Mouse (Mus musculus): ENCODE data around the gene Tmem91. TPM values are rescaled to one million over a fixed set of nuclear protein-coding genes. Genes with fewer than 3 reads are reported as not detected.

The Tmem91 gene
- total RNA-seq, 2 experiments from 2014 or later = not detected

DNA sequence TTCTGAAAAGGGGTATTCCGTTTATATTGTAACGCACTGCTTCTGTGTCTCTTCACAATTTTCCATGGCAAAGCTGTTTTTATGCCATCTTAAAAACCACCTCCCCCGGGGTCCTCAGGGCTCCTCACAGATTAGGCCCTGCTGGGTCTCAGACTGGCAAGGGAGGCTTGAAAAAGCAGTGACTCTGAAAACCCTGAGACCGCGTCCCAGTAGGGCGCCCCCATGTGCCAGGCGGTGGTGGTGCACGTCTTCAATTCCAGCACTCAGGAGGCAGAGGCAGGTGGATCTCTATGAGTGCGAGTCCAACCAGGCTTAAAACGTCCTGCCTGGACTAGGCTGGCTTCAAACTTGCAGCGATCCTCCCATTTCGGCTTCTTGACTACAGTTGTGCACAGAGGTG lies 25.8 kb upstream of the Tmem91 start:
- no peak for DNase-seq (ENCODE audit: low spot score)

GRCm38 (mm10) chr7:25699851-25700250 lies 24.9 kb upstream of the Tmem91 start:
- DNase-seq (ENCODE audit: low spot score) = no peak

GRCm38 (mm10) chr7:25694104-25694503 lies 19.1 kb upstream of the Tmem91 start:
- DNase-seq (ENCODE audit: low spot score) = no peak

- DNase-seq (ENCODE audit: low spot score) = no peak
Measured at GRCm38 (mm10) chr7:25690051-25690450, 15.1 kb upstream of the Tmem91 start.

- no peak for DNase-seq (ENCODE audit: low spot score)
Measured at GRCm38 (mm10) chr7:25689603-25690021, 14.6 kb upstream of the Tmem91 start.

GRCm38 (mm10) chr7:25688810-25689586 lies 14.0 kb upstream of the Tmem91 start:
- peak; percentile 67 for DNase-seq (ENCODE audit: low spot score)

DNA sequence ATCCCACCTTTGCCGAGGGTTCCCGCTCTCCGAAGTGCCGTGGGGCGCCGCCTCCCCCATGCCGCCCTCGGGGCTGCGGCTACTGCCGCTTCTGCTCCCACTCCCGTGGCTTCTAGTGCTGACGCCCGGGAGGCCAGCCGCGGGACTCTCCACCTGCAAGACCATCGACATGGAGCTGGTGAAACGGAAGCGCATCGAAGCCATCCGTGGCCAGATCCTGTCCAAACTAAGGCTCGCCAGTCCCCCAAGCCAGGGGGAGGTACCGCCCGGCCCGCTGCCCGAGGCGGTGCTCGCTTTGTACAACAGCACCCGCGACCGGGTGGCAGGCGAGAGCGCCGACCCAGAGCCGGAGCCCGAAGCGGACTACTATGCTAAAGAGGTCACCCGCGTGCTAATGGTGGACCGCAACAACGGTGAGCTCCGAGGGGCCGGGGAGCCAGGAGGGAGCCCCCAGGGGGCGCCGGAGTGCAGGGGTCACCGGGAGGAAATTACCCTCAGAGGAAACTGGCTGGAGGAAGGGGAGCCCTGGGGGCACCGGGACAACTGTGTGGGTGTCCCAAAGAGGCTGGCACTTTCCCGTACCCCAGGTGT lies 12.9 kb upstream of the Tmem91 start:
- DNase-seq (ENCODE audit: low spot score) = no peak

DNA sequence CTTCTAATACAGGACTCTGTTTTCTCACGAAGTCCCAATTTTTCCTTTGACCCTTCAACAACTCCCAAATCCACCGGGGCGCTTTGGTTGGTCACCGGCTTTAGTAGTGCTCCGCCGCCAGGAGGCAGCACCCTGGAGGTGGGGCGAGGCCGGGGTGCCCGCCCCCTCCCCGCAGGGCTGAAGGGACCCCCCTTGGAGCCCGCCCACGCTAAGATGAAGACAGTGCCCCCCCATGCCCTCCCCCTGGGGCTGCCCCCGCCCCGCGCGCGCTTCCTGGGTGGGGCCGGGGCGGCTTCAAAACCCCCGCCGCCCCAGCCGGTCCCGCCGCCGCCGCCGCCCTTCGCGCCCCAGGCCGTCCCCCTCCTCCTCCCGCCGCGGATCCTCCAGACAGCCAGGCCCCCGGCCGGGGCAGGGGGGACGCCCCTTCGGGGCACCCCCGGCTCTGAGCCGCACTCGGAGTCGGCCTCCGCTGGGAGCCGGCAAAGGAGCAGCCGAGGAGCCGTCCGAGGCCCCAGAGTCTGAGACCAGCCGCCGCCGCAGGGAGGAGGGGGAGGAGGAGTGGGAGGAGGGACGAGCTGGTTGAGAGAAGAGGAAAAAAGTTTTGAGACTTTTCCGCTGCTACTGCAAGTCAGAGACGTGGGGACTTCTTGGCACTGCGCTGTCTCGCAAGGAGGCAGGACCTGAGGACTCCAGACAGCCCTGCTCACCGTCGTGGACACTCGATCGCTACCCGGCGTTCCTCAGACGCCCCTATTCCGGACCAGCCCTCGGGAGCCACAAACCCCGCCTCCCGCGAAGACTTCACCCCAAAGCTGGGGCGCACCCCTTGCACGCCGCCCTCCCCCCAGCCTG lies 11.9 kb upstream of the Tmem91 start, which contains the start of gene Tgfb1:
Tgfb1 (plus strand) TSS at position 323 of the 852 bp plus-strand sequence.
- peak; percentile 67 for DNase-seq (ENCODE audit: low spot score)

GRCm38 (mm10) chr7:25685926-25686470 lies 11.0 kb upstream of the Tmem91 start:
- DNase-seq (ENCODE audit: low spot score) = no peak

GRCm38 (mm10) chr7:25684659-25685058 lies 9.7 kb upstream of the Tmem91 start:
- DNase-seq (ENCODE audit: low spot score) = no peak

- no peak for DNase-seq (ENCODE audit: low spot score)
Measured at GRCm38 (mm10) chr7:25683474-25684180, 8.7 kb upstream of the Tmem91 start.

DNA sequence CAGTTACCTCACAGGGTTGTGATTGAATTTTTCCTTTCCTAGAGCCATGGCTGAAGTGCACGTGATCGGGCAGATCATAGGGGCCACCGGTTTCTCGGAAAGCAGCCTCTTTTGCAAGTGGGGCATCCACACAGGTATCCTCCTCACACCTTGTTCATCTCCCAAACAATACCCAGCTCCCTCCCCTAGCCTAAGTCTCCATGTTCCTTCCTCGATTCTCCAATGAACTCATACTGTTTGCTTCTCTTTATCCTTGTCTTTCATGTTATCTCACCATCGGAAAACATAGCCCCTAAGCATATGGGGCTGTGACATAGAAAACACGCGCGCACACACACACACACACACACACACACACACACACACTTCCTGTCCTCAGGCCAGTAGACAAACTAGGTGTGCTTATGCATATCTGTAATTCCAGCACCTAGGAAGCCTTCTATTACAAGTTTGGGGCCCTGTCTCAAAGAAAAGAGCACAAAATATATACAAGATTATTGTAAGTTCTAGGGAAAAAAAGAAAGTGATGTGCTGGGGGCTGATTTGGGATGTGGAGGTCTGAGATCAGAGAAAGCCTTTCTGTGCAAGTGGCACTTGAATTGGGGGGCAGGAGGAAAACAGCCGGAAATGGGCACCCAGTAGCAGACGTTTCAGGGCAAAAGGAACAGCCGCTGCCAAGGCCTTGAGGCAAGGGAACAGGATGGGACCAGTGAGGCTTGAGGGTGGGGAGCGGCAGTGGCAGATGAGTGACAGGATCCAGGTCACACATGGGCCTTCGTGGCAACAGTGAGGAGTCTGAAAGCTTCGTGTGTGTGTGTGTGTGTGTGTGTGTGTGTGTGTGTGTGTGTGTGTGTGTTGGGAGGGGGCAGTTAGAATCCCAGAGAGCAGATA lies 6.6 kb upstream of the Tmem91 start:
- no peak for DNase-seq (ENCODE audit: low spot score)

DNA sequence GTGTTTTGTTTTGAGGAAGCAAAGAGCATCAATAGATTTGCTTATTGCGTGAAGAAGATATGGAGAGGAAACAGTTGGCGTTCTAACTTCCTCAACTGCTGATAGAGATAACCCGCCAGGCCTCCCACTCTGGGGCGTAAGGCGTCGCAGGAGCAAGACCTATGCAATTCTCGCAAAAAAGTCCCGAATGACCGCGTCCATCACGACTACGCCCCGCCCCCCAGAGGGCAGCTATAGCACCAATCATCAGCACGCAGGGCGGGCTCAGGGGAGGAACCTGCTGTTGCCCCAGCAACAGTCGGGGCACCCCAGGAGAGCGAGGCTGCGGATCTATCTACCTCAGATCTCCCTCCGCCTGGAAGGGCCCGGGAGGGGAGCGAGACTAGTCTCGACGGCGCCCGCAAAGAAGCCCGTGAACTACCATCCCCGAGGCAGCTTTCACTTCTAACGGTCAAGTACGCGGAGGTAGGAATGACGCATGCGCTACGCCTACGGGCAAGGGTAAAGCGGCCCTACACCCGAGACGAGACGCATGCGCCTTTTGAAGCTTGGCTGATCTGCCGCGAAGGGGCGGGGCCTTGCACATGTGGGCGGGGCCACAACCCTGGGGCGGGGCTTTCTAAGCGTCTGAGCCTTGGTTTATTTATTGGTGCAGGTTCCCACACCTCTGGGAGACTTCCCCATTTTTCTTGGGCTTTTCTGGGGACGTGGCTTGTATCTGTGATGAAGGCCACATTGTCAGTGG lies 5.7 kb upstream of the Tmem91 start, which contains the start of gene B9d2:
B9d2 (plus strand) TSS at position 267 of the 745 bp plus-strand sequence.
- peak; percentile 95 for DNase-seq (ENCODE audit: low spot score)

- no peak for DNase-seq (ENCODE audit: low spot score)
Measured at GRCm38 (mm10) chr7:25679971-25680370, 5.0 kb upstream of the Tmem91 start.

DNA sequence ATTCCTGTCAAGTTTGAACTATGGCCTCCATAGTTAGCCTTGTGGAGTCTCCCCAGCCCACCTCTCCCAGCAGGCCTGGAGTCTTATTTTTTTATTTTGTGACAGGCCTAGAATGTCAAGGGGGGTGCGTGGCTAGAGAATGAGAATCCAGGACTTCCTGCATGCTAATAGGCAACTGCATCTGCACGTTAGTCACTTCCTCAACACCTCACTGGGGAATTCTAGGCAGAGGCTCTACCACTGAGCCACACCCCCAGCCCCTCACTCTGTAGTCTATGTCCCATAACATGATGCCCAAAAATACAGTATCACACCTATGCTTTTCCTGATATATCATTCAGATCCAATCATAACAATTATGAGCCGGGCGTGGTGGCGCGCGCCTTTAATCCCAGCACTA lies 2.0 kb upstream of the Tmem91 start:
- DNase-seq (ENCODE audit: low spot score) = no peak

DNA sequence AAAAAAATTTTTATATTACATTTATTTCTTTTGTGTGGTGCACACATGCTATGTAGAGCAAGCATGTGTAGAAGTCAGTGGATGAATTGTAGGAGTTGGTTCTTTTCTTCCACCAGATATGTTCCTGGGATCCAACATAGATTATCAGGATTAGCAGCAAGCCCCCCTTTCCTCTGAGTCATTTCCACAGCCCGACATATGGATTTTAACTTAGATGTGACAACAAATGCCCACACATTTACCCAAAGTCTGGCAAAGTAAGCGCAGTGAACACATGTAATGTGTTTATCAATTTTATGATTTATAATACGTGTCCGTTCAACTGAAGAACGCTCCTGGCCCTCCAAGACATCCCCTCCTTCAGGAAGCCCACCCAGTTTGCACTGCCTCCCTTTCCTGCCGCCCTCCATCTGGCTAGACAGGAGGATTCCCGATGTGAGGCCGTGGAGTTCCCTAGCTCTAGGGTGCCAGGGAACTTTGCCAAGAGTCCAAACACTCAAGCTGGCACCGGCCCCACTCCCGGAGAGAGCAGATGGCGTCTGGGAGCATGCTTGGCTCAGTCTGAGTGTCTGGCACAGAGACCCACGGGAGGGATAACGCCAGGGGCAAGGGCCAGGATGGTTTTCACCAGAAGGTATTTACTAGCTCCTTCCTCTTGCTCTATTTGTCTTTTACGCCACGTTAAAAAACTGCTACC lies 1.3 kb upstream of the Tmem91 start:
- peak; percentile 70 for DNase-seq (ENCODE audit: low spot score)

GRCm38 (mm10) chr7:25675405-25675804 lies 439 bp upstream of the Tmem91 start:
- no peak for DNase-seq (ENCODE audit: low spot score)

DNA sequence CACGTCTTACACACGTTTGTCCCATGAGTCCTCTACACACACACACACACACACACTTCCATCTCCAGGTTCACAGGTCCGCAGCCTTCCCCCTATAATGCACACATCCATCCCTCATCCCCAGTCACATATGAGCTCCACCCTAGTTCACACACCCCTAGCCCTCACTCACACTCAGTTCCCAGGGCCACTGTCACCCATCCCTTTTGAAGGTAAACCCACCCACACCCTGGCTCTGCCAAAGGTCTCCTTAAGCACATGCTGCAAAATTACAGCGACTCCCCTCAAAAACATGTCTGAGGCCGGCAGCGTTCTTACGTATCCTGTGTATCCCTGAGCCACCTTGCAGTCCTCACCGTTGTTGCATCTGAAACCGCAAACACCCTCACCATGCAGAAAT lies 669 bp downstream of the Tmem91 start:
- no peak for DNase-seq (ENCODE audit: low spot score)

GRCm38 (mm10) chr7:25672442-25672841 lies 2.5 kb downstream of the Tmem91 start:
- no peak for DNase-seq (ENCODE audit: low spot score)
